Mouse (Mus musculus) layer of hippocampus, postnatal 14 days (tissue): ENCODE results near the gene Anxa8. TPM values are rescaled to one million over a fixed set of nuclear protein-coding genes. Genes with fewer than 3 reads are reported as not detected.
A peak's percentile ranks its signal among the peaks of the same experiment; 100 is the strongest.

Source experiments
- DNase-seq, 2 experiments: peaks; one replicate each; pipeline ENCODE4 v3.0.0; 2021 to 2022; ENCODE audit warnings: low spot score in 2 of 2, mixed read lengths in 1 of 2
- long read RNA-seq, 2 experiments: library from polyadenylated mRNA; stranded (forward); transcript quantifications; one replicate each; pipeline ENCODE4 v2.0.0; 2021
- total RNA-seq, 2 experiments: library from RNA; stranded (reverse); gene quantifications; 2 replicates each; pipeline ENCODE4 v1.2.3; 2021

Anxa8 gene
- under 1 TPM; 0.41 to 0.58 TPM for total RNA-seq
- long read RNA-seq, experiment 1, partial matches to known transcripts, result 0 of 1 reads
- long read RNA-seq, experiment 1, other reads (novel, unspliced or antisense), result 0 of 1 reads
- long read RNA-seq, experiment 2, partial matches to known transcripts, result 0 of 2 reads
- long read RNA-seq, experiment 2, other reads (novel, unspliced or antisense), result 0 of 2 reads

- DNase-seq, result no peak
These were observed at the start of gene Anxa8 for GRCm38 (mm10) chr14:34085731-34086130. Gene Anxa8 (plus strand): TSS chr14:34085981.

GRCm38 (mm10) chr14:34041241-34041640 is 44.5 kb upstream of the Anxa8 start:
- no peak for DNase-seq

GRCm38 (mm10) chr14:34043341-34043740 is 42.4 kb upstream of the Anxa8 start:
- no peak for DNase-seq

DNA sequence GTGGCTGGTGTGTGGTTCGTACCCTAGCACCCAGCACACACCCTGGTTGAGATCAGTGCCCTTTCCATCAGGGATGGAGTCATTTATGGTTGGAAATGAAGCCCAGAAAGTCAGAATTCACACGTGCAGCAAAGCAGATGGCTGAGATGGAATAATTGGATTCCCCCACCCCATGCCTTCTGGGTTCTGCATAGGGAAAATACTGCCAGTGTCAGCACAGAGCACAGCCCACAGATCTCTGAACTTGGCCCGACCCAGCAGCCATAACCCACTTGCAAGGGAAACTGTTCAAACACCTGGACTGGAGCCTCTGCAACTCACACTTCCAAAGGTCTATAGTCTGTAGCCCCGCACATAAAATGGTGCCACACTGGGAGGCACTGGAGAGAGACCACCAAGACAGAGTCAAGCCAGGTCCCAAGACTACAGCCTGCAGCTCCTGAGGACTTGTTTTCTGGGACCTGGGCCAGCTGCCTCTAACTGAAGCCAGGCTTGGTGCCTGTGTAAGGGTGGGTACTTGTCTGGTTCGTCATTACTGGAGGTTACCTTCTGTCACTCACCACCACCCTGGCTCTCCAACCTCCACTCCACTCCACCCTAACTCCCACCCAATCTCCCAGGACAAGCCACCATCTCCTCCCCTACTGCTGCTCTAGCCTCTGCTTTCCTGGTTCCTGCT is 35.5 kb upstream of the Anxa8 start:
- DNase-seq, result peak; percentile 6 to 43

GRCm38 (mm10) chr14:34052516-34052915 is 33.3 kb upstream of the Anxa8 start, which contains the start of gene Antxrl:
Gene Antxrl (plus strand): TSS chr14:34052707.
- DNase-seq, result no peak

DNA sequence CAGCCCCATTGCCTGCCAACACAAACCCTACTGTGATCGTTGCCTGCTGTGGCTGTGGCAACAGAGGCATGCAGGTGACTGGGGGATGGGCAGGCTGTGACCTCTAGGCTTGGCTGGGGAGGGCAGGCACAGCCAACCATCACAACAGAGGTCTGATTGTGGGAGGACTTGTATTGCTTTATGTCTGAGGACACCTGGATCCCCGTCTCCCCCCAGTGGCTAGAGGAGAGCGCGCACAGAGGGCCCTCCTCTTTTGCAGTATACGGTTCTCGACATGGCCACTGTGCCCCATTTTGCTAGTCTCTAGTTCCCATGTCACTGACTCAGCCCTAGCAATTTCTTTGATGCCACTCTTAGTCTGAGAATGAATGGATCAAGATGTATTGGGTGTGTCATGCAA is 14.1 kb upstream of the Anxa8 start:
- DNase-seq, result no peak

DNA sequence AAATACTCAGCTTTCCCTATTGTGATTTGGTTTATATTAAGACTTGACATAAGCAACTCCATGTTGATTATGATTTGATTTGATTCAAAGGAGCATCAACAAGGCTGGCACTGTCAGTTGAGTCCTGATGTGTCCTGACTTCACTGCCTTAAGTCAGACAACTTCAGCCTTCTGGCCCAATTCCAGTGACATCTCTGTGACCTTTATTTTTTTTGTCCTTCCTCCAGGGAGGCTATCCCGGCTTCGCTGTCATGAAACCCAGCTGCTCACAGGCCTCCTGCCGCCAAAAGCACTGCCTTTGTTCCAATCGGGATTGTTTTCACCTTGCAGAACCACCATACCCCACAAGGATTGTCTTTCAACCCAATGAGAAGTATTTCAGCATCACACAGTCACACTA is 10.4 kb upstream of the Anxa8 start:
- DNase-seq, result no peak

DNA sequence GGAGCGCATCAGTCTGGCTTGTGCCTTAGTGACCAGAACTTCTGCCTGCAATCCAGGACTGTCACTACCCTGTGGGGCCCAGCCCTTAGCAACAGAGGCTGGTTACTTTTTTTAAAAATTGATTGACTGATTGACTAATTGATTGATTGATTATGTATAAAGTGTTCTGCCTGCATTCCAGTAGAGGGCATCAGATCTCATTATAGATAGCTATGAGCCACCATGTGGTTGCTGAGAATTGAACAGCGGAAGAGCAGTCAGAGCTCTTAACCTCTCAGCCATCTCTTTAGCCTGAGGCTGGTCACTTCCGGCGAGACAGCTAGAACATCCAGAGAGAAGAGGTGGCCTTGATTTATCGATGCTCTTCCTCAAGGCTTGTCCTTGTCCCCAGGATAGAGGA is 8.6 kb upstream of the Anxa8 start:
- DNase-seq, result peak in 1 of 2 experiments; percentile 8

- DNase-seq, result no peak
These were observed 7.5 kb upstream of the Anxa8 start for GRCm38 (mm10) chr14:34078293-34078692.

GRCm38 (mm10) chr14:34080321-34080997 is 5.3 kb upstream of the Anxa8 start:
- peak; percentile 59 to 73 for DNase-seq

DNA sequence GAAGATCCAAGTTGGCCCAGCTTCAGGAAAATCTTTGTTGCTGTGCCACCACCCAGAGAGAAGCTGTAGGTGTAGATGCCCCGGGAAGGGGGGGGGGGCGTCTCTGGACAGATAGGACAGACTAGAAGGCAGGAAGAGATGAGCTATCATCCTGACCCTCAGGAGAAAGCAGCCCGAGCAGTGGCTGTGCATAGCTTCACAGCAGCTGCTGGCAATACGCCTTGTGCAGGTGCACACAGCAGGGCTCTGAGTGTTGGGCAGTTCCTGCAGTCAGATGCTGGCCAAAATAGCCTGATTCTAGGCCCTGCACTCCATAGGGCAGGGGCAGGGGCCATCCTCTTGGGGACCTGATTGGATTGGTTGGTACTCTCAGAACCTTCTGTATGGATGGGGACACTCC is 1.0 kb downstream of the Anxa8 start:
- no peak for DNase-seq

DNA sequence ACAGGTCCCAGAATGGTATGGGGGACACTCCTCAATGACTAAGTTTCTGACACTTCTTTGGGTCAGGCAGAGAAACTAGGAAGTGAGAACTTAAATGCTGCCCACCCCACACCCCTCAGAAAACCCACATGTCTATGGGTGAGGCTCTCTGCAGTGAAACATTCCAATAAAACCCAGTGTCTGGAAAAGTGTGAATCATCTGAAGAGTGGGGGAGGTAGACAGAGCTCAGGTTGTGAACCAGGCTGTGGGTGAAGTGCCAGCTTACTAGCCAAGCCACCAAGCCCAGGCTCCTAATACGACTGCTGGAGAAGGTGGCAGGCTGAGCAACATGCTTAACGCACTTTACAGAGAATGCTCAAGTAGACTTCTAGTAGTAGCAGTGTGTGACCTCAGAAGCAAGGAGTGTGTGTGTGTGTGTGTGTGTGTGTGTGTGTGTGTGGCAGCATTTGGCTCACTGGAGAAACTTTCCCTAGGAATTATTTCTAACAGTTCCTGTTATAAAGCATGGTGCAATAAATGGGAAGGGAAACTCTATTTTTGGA is 2.1 kb downstream of the Anxa8 start:
- no peak for DNase-seq

DNA sequence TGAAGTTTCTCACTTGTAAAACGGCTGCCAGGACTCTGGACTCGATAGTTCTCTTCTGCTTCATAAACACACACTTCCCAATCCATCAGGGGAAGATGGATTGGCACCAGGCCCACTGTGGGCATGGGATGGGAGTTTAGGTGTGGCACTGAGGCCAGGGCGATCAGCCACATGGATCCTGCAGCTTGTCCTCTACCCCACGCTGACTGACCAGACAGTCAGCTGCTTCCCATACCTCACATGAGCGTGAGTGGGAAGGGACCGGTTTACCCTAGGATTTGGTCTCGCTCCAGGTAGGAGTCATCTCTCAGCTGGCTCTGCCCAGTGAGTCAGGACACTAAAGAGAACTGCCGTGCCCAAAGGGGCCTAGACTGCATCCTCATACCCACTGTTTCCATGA is 4.0 kb downstream of the Anxa8 start:
- no peak for DNase-seq

- DNase-seq, result no peak
These were observed 5.7 kb downstream of the Anxa8 start for GRCm38 (mm10) chr14:34091475-34091874.

- DNase-seq, result no peak
These were observed 7.1 kb downstream of the Anxa8 start for GRCm38 (mm10) chr14:34092856-34093255.

GRCm38 (mm10) chr14:34096161-34096560 is 10.4 kb downstream of the Anxa8 start:
- no peak for DNase-seq

DNA sequence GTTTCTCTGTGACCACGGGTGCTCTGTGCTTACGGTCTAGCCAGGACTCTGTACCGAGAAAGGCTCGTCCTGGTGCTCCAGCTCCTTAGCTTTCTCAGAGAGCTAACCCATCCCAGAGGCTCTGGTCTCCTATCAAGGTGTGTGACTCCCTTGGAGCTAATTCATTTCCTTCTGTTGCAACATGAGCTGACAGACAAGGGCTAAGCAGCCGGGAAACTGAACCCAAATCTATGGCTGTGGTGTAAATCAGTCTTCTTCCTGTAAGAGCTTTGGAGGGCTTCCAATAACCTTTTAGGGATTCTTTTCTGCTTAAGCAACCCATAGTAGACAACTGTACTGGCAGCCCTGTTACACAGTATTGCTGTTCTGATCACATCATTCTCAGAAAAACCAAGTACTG is 16.8 kb downstream of the Anxa8 start, which contains the start of gene A630023A22Rik:
Gene A630023A22Rik (minus strand): TSS at position 154 of the 400 bp plus-strand sequence.
- no peak for DNase-seq

DNA sequence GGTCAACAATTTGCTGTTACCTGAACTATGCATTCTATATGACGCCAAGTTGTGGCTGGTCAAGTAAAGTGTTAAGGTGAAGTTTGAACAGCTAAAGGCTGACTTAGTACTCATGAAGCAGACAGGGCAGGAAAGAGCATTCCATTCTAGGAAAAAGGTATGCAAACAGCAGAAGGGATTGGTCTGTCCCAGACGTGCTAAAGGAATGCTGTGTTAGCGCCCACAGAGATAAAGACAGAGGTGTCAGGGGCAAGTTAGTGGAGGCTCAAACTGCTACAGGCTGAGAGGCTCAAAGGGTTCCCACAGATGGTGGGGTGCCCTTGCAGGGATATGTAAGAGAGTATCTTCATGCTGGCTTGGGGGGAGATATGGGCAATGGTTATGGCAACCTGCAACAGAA is 18.1 kb downstream of the Anxa8 start:
- DNase-seq, result no peak

DNA sequence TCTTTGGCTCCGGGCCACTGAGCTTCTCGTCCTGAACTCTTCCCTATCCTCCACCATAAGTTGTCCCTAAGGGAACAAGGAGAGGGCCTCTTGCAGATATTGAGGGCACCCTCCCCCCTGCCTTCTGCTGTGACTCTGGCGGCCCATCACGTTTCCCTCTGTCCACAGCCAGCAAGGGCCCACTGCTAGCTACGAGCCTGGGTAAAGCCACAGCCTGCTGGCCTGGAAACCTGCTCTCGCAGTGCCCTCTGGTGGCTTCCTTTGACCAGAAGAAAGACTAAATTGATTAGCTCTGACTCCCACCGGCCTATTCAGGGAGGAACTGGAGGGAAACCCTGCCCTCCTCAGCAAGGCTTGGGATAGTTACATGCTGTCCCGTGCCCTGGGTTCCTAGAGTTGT is 19.1 kb downstream of the Anxa8 start:
- DNase-seq, result peak; percentile 39 to 54

DNA sequence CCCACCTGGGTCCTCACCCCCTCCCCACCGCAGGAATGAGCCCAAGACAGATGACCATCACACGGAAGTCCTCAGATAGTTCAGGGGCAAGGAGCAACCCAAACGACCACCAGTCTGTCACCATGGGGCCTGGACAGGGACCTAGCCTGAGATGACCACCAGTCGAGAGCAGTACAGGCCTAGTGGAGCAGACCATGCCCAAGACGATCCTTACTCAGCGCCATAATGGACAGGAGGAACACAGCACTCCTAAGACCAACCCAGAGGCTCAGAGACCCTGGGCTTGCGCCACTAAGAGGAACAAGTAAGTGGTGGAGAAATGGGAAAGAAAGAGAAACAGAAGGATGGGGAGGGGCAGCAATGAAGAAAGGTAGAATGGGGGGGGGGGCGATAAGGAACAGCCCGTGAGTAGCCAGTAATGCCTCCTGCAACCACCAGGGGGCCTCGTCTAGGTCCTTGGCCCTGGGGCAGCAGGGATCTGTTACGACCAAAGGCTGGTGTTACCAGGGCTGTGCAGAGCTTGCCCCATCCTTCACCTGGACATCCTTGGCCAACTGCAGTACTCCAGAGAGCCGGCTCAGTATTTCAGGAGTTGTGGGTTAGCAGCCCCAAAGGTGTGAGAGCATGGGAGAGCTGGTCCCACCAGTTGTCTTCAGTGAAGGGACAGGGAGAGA is 20.7 kb downstream of the Anxa8 start:
- peak in 1 of 2 experiments; percentile 5 for DNase-seq

- no peak for DNase-seq
These were observed 21.8 kb downstream of the Anxa8 start for GRCm38 (mm10) chr14:34107594-34107993.
